In the genomic region with DNA sequence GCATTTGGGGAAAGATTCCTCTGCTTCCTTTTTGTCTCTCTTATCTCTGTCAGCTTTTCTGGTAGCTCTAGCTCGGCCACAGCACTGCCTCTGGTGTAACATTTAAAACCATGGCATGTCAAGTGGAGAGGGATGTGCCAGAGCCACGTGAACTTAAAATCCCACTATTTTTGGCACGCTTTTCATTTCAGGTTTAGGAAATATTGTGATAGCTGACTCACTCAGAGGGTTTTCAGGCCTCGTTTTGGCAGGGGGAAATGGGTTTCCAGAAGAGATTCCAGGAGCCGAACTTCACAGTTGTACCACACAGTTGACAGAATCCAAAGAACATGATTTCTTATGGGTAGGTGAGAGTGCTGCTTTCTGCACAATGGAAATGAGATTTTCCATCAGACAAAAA, we compare ENCODE assay signal across 31 mouse cellular contexts.
DNase-seq lines count a peak whose midpoint lies in the region; ATAC-seq lines count a peak whose summit lies in the region.
"Had no signal": no experiment of that assay in that cellular context is flagged by ENCODE, and none has a peak within 500 bp of the region (broad histone marks: within the 10 kb centered on the region; RNA-seq: fewer than 3 reads in every experiment).

No protein-coding gene starts in this region.

- H3K4me3 ChIP-seq in hindbrain, embryonic 11.5 days (ENCODE audit: low read depth, low read length): no peak overlapping the region
- H3K4me3 ChIP-seq: erythroblast, embryonic 14.5 days; forebrain, embryonic 12.5 days; heart, embryonic 10.5 days; heart, embryonic 15.5 days; limb, embryonic 10.5 days; limb, embryonic 15.5 days; liver, embryonic 13.5 days; megakaryocyte, embryonic 14.5 days; midbrain, embryonic 12.5 days; neural tube, embryonic 13.5 days had no signal

- no peaks in the 10 kb centered on the region for H3K9me3 ChIP-seq in hindbrain, embryonic 11.5 days (ENCODE audit: control insufficient read depth, low read length)
- H3K9me3 ChIP-seq: forebrain, embryonic 12.5 days; heart, embryonic 10.5 days; heart, embryonic 15.5 days; limb, embryonic 10.5 days; limb, embryonic 15.5 days; liver, embryonic 13.5 days; megakaryocyte, embryonic 14.5 days; midbrain, embryonic 12.5 days; neural tube, embryonic 13.5 days had no signal

- WGBS in hindbrain, embryonic 11.5 days: 86% methylated on average over 5 of the region's 5 CpGs

- DNase-seq in left cerebral cortex, adult 11 months (ENCODE audit: low spot score): peak; percentile 25
- DNase-seq in left cerebral cortex, postnatal 4 days: no peak
- DNase-seq in frontal cortex, postnatal 14 days (ENCODE audit: low spot score in 2 of 2): peak; percentile 6 to 7
- DNase-seq in left cerebral cortex, adult 9 months (ENCODE audit: low spot score in 2 of 2): peak; percentile 18 to 40
- DNase-seq in telencephalon, adult 2 months (ENCODE audit: low read depth, low spot score): peak; percentile 67
- DNase-seq in thymus, postnatal 4 days: no peak
- DNase-seq in hindbrain, embryonic 11.5 days (ENCODE audit: low spot score): no peak
- DNase-seq: adrenal gland, postnatal 14 days; cerebellum, adult 11-12 months; cerebellum, postnatal 14 days; gastrocnemius, postnatal 25 days; heart, adult 11 months; heart, postnatal 4 days; kidney, adult 9 months; kidney, postnatal 10 days; layer of hippocampus, adult 9-11 months; liver, embryonic 13.5 days; lung, adult 18-20 months; lung, postnatal 4 days had no signal

- no peaks in the 10 kb centered on the region for H3K4me1 ChIP-seq in hindbrain, embryonic 11.5 days (replicated peaks; ENCODE audit: control insufficient read depth, insufficient read depth, low read length)
- H3K4me1 ChIP-seq: forebrain, embryonic 12.5 days; heart, embryonic 10.5 days; heart, embryonic 15.5 days; limb, embryonic 15.5 days; liver, embryonic 13.5 days; megakaryocyte, embryonic 14.5 days; midbrain, embryonic 12.5 days; neural tube, embryonic 13.5 days had no signal

- no peaks in the 10 kb centered on the region for H3K27me3 ChIP-seq in hindbrain, embryonic 11.5 days (ENCODE audit: control insufficient read depth, insufficient read depth, low read length)
- H3K27me3 ChIP-seq: forebrain, embryonic 12.5 days; heart, embryonic 15.5 days; limb, embryonic 15.5 days; liver, embryonic 13.5 days; megakaryocyte, embryonic 14.5 days; midbrain, embryonic 12.5 days; neural tube, embryonic 13.5 days had no signal

- no peak for ATAC-seq in hindbrain, embryonic 11.5 days (ENCODE audit: low FRiP score)
- ATAC-seq: intestine, postnatal 0 days; lung, postnatal 0 days had no signal

- intact Hi-C loops in left cerebral cortex, postnatal 4 days (cut with DNase I): no loop called here

- no peak overlapping the region for H3K27ac ChIP-seq in hindbrain, embryonic 11.5 days (ENCODE audit: low read depth, low read length)
- H3K27ac ChIP-seq: forebrain, embryonic 12.5 days; heart, embryonic 10.5 days; heart, embryonic 15.5 days; hindbrain, embryonic 14.5 days; limb, embryonic 10.5 days; limb, embryonic 15.5 days; liver, embryonic 13.5 days; midbrain, embryonic 12.5 days; neural tube, embryonic 13.5 days had no signal

- H3K36me3 ChIP-seq in hindbrain, embryonic 11.5 days (ENCODE audit: control insufficient read depth, insufficient read depth, low read length): no peaks in the 10 kb centered on the region
- H3K36me3 ChIP-seq: forebrain, embryonic 12.5 days; heart, embryonic 10.5 days; heart, embryonic 15.5 days; limb, embryonic 10.5 days; limb, embryonic 15.5 days; liver, embryonic 13.5 days; midbrain, embryonic 12.5 days; neural tube, embryonic 13.5 days had no signal

- H3K9ac ChIP-seq in hindbrain, embryonic 11.5 days (ENCODE audit: low read depth, low read length): no peak overlapping the region
- H3K9ac ChIP-seq: forebrain, embryonic 12.5 days; heart, embryonic 15.5 days; hindbrain, embryonic 14.5 days; limb, embryonic 15.5 days; liver, embryonic 13.5 days; midbrain, embryonic 12.5 days; neural tube, embryonic 13.5 days had no signal

- H3K4me2 ChIP-seq in hindbrain, embryonic 11.5 days (replicated peaks; ENCODE audit: low read depth, low read length): no peak overlapping the region
- H3K4me2 ChIP-seq: forebrain, embryonic 12.5 days; heart, embryonic 15.5 days; hindbrain, embryonic 14.5 days; limb, embryonic 15.5 days; liver, embryonic 13.5 days; midbrain, embryonic 12.5 days; neural tube, embryonic 13.5 days had no signal

Comparison
In these comparisons a context has a peak if more than half of its experiments do, and no peak if none do; other contexts are left out.
1. DNase-seq: peak in left cerebral cortex, adult 11 months (single experiment), frontal cortex, postnatal 14 days (2 of 2), left cerebral cortex, adult 9 months (2 of 2) and telencephalon, adult 2 months (single experiment); none in left cerebral cortex, postnatal 4 days (single experiment), thymus, postnatal 4 days (single experiment) and hindbrain, embryonic 11.5 days (single experiment).